Mouse (Mus musculus) layer of hippocampus, adult 11-12 months (tissue): ENCODE measurements around the gene Tmem132d.

Experiments
- DNase-seq: peaks from one replicate; pipeline ENCODE4 v3.0.0; 2022; ENCODE audit warnings: low spot score

The Tmem132d gene

DNA sequence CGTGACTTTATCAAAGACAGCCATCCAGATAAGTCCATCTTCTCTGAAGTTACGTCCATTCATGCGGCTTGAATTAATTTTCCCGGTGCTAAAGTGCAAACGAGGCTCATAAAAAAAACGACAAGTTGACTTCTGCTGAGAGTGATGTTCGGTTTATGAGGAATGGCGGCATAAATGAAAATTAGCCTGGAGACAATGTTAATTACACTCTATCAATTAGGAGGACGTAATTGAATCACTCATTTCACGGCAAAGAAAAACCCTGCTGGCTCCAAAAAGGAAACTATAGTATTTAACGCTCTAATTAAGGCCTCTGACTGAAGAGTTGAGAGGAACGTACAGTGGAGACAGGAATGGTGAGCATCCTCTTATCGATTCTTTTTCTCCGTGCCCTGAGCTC, 503.2 kb downstream of the Tmem132d start:
- DNase-seq = no peak

GRCm38 (mm10) chr5:127926686-127927085, 506.2 kb downstream of the Tmem132d start:
- DNase-seq = no peak

GRCm38 (mm10) chr5:127924106-127924505, 508.8 kb downstream of the Tmem132d start:
- DNase-seq = no peak

DNA sequence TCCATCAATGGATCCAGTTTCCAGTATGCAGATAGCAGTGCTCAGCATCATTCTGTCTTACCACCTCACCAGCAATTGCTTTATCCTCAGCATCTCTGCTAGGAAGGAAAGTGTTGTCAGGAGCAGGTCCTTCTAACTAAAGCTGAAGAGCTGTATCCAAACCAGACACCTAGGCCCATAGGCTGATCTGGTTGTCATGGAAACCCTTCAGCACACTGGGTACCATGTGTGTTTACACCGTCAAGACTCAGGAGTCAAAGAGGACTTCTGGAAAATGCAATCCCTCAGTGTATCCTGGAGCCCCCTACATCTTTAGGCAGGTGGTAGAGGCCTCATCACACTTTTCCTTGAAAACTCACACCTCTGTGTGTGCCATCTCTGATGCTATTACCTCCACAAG, 513.7 kb downstream of the Tmem132d start:
- DNase-seq = no peak

DNA sequence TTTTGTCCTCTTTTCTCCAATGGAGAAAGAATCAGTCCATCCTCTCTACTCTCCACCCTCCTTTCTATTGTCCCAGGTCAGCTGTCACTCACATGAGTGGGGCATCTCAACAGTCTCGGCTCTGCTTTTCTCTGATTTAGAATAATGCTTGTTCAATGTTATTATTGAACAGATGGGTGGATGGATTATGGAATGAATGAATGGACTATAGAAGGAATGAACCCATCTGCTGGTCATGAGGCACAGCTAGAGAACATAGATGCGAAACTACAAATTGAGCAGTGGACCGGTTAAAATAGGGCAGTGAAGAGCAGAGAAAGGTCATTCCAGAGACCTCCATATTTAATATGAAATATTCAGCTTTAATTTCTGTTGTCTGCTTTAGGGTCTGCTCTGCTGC, 514.5 kb downstream of the Tmem132d start:
- DNase-seq = no peak

GRCm38 (mm10) chr5:127914157-127914556, 518.7 kb downstream of the Tmem132d start:
- DNase-seq = no peak

DNA sequence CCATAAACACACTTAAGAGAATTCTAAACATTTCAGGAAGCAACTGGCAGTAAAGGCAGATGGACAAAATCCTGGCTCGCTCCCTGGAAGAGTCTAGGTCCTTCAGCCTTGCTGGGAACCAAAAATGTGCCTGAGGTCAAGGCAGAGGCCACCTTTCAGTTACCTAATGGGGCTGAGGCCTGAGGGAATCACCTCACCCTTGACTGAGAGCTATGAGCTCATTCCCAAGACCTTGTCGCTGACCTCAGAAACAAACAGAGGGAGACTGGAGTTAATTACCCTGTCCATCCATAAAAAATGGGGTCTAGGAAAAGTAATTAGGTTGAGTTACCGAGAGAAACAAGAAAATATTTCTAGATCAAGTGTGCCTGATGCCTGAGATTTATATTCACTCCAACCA, 521.3 kb downstream of the Tmem132d start:
- no peak for DNase-seq

DNA sequence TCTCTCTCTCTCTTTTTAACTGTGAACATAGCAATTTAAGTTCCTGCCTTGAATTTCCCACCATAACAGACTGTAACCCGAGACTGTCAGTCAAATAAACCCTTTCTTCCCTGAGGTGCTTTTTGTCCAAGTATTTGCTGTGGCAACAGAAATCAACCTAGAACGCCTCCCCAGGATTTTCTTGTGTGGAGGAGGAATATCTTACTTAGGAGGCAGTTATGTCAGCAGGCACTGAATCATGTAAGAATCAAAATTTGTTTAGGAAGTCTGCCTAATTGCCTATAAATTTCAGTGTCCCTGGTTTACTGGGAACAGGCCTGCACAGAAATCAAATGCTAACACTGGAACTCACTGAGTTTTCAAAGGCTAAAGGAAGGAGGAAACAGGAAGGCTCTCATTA, 522.5 kb downstream of the Tmem132d start:
- no peak for DNase-seq

- DNase-seq = no peak
Observed at GRCm38 (mm10) chr5:127895176-127895575, 537.7 kb downstream of the Tmem132d start.

GRCm38 (mm10) chr5:127885566-127886505, 547.0 kb downstream of the Tmem132d start:
- DNase-seq = no peak

GRCm38 (mm10) chr5:127883021-127883420, 549.9 kb downstream of the Tmem132d start:
- no peak for DNase-seq

GRCm38 (mm10) chr5:127874461-127874860, 558.4 kb downstream of the Tmem132d start:
- DNase-seq = no peak

- DNase-seq = no peak
Observed at GRCm38 (mm10) chr5:127865157-127865556, 567.7 kb downstream of the Tmem132d start.

- DNase-seq = no peak
Observed at GRCm38 (mm10) chr5:127859719-127860118, 573.2 kb downstream of the Tmem132d start.

- no peak for DNase-seq
Observed at GRCm38 (mm10) chr5:127852305-127852704, 580.6 kb downstream of the Tmem132d start.

GRCm38 (mm10) chr5:127831791-127832190, 601.1 kb downstream of the Tmem132d start:
- DNase-seq = no peak

DNA sequence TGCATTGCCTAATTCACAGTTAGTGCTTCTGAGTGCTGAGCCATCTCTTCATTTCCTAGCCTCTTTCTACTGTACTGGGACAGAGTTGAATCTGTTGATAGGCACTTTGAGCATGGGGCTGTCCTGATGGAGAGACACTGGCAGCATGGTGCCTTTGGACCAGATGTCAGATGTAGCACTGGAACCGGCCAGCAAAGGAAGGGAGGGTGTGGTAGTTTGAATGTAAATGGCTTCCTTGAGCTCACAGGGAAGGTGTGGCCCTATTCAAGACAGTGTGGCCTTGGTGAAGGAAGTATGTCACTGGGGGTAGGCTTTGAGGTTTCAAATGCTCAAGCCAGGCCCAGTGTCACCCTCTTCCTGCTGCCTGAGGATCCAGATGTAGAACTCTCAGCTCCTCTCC, 602.0 kb downstream of the Tmem132d start:
- DNase-seq = no peak

DNA sequence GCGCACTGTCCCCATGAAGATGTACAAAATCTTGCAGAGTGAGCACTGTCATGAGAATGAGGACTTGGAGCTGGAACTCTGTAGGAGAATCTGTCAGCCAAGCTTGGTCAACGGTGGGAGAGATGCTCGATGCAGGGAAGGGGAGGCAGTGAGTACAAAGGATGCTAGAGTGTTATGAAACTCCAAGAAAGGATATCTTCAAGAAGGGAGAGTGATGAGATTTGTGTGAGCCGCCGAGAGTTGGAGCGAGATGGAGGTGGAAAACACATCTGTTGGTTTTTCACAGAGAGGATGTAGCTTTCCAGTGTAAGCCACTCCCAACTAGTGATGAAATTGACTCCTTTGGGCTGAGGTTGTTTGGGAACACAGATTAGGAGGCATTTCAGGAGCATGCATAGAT, 604.1 kb downstream of the Tmem132d start:
- DNase-seq = no peak

- DNase-seq = no peak
Observed at GRCm38 (mm10) chr5:127821960-127822359, 610.9 kb downstream of the Tmem132d start.

DNA sequence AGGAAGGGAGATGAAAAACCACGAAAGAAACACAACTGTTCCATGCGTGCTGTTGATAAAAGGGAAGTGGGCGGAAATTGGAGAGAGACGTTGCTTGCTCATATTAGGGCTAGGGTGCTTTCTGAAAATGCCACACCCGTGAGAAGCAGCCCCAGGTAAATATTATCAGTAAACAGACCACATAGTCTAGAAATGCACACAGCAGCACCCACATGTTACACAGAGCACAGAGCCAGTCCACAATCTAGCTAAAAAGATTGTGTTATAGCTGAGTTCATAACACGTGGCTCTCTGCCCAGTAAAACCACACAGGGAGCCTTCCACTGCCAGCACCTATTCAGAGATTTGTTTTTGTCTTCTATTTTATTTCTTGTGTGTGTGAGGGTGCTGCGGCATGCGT, 617.6 kb downstream of the Tmem132d start:
- no peak for DNase-seq

GRCm38 (mm10) chr5:127807419-127807818, 625.5 kb downstream of the Tmem132d start:
- no peak for DNase-seq

- DNase-seq = no peak
Observed at GRCm38 (mm10) chr5:127806850-127807249, 626.0 kb downstream of the Tmem132d start.

GRCm38 (mm10) chr5:127800907-127801306, 632.0 kb downstream of the Tmem132d start:
- DNase-seq = peak; percentile 27

DNA sequence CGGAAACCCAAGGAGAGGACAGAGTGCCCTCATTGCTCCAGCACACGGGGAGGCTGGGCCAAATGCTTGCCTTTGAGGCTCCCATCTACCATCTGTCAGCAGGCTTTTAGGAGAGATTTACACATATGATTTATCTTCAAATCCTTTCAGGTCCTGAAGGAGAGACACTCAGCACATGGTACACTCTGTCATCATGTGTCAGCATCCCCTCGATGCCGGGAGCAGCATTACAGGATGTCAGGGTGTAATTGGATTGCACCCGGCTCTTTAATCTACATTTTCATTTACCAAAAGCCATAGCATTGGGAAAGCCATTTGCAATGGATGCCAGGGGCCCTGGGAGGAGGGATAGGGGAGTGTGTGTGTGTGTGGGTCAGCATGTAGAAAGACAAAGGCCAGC, 651.7 kb downstream of the Tmem132d start:
- DNase-seq = no peak
